Mouse (Mus musculus): ENCODE measurements at regions not wholly inside any gene's neighbourhood (a gene's known extent, or its start where the extent isn't known, plus 50 kb on each side); places are given as distances from the start of the nearest gene placed in this dataset.

DNA sequence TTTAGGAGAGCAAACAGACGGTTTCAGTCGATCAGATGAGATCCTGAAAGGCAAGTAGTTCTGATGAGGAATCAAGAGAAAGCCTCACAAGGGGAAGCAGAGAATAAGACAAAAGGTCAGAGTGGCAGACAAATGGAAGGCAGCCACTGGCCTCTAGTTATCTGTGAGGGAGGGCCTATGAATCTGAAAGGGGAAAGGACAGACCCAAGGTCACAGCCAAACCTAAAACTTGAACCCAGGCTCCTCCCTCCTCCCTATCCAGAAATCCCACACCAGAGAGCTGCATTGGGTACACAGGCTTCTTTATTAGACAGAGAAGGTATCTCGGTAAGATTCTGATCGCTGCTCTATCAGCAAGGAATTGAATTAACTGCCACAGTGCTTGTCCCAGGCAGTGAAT, 476.0 kb downstream of the Prss52 start:
- DNase-seq (ENCODE audit: low read depth, low spot score): no peak

GRCm38 (mm10) chr14:64580862-64581261, 476.8 kb downstream of the Prss52 start:
- DNase-seq (ENCODE audit: low read depth, low spot score): no peak

DNA sequence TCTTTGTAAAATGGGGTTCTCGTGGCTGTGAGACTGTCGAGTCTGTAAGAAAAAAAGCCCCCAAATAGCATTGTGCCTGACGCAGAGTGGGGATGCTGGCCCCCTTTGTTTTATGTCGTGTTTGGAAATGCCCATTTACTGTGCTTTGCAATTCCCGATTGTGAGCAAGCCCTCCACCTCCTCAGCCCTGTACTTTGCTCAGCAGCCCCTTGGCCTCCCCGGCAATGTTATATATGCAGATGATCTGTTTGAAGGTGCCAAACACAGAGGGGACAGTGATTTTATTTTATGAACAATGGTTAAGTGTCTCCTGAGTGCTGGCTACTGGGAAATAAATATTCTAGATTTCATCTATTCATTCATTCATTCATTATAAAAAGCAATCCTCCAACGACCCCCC, 477.6 kb downstream of the Prss52 start:
- no peak for DNase-seq (ENCODE audit: low read depth, low spot score)

DNA sequence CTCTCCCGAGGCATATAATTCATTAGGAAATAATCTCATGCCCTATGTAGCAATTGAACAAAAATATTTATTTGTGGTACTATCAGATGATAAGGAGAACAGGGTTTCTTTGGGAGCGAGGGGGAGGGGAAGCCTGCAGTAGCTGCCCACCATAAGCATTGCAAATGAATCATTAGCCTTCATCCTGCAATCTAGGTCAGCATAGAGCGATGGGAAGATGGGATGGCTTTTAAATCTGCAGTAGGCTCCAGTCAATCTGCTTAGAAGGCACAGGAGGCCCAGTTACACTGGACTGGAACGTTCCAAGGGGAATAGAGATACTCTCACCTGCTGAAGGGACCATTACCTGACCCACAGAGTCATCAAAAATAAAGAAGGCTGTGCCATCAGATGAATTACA, 478.7 kb downstream of the Prss52 start:
- DNase-seq (ENCODE audit: low read depth, low spot score): no peak

GRCm38 (mm10) chr14:64584221-64584620, 480.1 kb downstream of the Prss52 start:
- DNase-seq (ENCODE audit: low read depth, low spot score): no peak

DNA sequence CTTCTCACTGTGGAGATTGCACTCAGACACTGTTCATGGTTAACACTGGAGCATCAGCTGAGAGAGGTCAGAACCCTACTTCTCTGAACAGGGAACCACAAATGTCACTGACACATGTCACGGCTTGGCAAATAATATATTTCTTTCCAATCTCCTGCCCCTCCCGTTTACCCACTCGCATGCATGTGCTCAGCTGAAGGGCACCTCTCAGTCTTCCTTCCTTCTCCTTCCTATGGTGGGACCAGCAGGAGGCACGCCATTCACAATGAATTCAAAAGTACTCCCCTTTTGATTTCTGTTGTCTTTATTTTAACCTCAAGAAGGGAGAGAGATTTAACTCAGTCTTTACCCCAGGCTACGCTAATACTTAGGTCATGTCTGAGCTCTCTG, 481.0 kb downstream of the Prss52 start:
- no peak for DNase-seq (ENCODE audit: low read depth, low spot score)

- no peak for DNase-seq (ENCODE audit: low read depth, low spot score)
These were observed 481.5 kb downstream of the Prss52 start for GRCm38 (mm10) chr14:64585471-64586192.

GRCm38 (mm10) chr14:64586386-64586859, 482.3 kb downstream of the Prss52 start:
- no peak for DNase-seq (ENCODE audit: low read depth, low spot score)

DNA sequence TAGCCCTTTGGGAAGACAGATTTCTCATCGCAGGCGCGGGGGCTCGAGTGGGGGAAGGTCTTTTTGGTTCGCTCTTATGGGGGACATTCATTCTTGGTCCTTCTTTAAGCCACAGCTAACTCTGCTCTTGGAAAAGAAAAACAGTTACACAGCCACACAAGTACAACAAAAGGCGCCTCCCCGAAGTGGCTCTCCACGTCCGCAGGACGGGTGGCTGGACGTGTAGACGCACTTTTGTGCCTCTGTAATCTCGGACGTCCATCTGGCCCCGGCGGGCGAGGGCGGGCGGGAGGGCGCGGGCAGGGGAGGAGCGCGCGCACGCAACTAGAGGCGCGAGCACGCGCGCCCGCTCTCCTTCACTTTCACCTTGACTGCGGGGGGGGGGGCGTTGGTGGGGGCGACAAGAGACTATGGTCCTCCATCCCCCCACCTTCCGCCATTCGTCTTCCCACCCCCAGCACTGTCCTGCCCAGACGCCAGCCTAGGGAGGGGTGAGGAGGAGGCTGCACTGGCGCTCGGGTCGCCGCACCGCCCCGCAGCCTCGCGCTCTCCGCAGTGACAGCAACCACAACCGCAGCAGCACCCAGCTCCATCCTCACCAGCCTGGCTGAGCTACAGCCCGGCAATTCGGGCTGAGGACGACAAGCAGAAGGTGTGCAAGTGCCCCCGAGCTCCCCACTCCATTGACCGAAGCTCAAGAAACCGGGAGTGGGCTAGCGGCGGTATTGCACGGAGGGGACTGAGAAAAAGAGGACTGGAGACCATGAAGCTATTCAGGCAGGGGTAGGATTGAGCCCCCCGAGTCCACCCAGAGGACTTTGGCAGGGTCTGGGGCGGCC, 483.0 kb downstream of the Prss52 start:
- DNase-seq (ENCODE audit: low read depth, low spot score): no peak

- no peak for DNase-seq (ENCODE audit: low read depth, low spot score)
These were observed 483.8 kb downstream of the Prss52 start for GRCm38 (mm10) chr14:64587699-64588434.

DNA sequence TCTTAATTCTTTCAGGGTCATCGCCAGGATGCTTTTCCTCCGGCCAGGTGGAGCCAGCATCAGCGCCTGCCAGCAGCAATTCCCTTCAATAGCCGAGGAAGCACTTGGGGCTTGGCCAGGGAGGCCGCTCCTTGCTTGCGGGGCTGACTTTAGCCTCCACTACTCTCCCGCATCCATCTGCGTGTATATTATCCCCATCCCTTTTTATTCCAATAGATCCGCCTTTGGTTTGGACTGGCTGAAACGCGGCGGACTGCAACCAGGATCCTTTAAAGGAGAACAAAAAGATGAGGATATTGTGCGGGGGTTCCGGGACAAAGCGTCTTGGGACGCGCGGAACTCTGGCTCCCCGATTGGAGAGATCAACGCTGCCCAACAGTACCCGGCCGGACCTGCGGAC, 484.5 kb downstream of the Prss52 start:
- DNase-seq (ENCODE audit: low read depth, low spot score): no peak

GRCm38 (mm10) chr14:64589126-64589525, 485.0 kb downstream of the Prss52 start:
- DNase-seq (ENCODE audit: low read depth, low spot score): no peak

- DNase-seq (ENCODE audit: low read depth, low spot score): no peak
These were observed 485.8 kb downstream of the Prss52 start for GRCm38 (mm10) chr14:64589571-64590547.

GRCm38 (mm10) chr14:64590611-64591010, 486.5 kb downstream of the Prss52 start:
- no peak for DNase-seq (ENCODE audit: low read depth, low spot score)

- no peak for DNase-seq (ENCODE audit: low read depth, low spot score)
These were observed 487.2 kb downstream of the Prss52 start for GRCm38 (mm10) chr14:64591091-64591976.

GRCm38 (mm10) chr14:64592176-64592575, 488.1 kb downstream of the Prss52 start:
- no peak for DNase-seq (ENCODE audit: low read depth, low spot score)

DNA sequence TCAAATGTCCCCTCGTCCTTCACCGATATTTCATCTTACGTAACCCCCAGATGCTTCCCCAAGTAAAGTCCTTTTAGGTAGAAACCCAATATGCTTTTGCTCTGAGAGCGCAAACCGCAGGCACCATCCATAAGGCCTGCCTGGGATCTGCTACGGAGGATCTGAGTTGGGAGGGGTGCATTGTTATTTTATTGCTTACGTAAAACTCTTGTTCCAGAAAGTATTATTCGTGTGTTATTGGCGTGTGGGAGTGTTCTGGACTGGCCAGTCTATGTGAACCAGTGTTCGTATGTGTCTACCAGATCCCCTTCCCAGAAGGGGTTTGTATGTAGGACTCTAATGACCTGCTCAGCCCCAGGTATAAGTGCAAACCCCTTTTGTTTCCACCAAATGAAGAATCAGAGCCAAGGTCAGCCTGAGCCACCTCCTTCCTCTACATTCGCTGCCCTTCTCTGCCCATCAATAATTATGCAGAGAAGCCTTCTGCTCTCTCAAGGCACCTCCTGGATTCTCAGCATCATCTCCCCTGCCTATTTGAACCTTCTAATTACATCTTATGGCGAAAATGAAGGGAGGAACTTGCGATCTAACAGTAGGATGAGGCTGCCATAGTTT, 488.7 kb downstream of the Prss52 start:
- no peak for DNase-seq (ENCODE audit: low read depth, low spot score)

GRCm38 (mm10) chr14:64593564-64593963, 489.5 kb downstream of the Prss52 start:
- no peak for DNase-seq (ENCODE audit: low read depth, low spot score)

DNA sequence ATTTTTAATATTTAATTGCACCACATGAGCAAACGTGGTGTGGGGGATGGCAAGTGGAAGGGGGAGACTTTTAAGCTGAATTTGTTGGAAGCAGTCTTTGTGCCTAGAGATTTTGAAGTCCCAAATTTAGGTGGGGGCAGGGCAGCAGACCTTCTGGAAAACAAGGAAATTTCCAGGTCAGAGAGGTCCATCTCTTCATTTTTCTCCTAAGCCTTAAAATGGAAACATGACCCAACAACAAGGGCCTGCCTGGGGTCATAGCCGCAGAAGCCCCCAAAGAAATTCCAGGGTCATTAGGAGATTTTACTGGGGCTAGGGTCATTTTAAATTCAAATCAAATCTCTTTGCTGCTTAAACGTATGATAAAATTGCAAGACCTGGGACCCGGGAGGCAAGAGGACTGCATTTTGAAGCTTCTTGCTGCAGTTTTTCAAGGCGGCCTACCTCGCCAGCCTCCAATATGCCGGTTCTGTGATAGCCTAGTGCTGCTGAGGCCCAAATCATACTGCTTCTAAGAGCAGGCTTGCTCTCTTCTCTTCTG, 490.0 kb downstream of the Prss52 start:
- no peak for DNase-seq (ENCODE audit: low read depth, low spot score)

Data from A20 (cell line).